Mouse (Mus musculus) layer of hippocampus, adult 11-12 months (tissue): ENCODE results near the gene Sema5b.

Experiments
- DNase-seq: peaks from one replicate; pipeline ENCODE4 v3.0.0; 2022; ENCODE audit warnings: low spot score

The Sema5b gene

DNA sequence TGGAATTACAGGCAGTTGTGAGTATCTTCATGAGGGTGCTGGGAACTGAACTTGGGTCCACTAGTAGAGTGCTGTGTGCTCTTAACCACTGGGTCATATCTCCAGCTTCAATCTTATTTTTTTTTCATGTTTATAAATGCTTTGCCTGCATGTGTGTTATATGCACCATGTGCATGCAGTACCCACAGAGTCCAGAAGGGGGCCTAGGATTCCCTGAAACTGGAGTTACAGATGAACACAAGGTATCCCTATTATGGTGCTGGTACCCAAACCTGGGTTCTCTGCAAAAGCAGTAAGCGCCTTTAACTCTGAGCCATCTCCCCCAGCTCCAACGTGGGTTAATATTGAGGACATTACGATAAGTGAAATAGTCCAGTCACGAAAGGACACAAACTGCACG, 52.5 kb downstream of the Sema5b start:
- no peak for DNase-seq

DNA sequence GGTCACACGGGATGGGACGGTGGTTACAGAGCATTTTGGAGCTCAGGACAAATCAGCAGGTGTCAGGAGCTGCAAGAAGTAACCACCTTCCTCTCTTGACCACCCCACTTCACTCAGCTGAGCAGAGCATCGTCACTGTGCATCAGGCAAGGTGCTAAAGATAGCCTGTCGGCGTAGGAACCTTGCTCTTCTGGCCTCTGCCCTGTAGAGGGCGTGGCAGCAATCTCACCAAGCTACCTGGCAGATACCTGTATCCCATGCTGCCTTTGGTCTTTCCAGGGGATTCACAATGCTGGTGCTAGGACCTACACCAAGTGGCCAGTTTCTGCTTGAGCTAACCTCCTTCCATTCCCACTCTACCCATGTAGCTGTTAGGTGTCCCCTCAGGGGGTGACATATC, 55.3 kb downstream of the Sema5b start:
- no peak for DNase-seq

DNA sequence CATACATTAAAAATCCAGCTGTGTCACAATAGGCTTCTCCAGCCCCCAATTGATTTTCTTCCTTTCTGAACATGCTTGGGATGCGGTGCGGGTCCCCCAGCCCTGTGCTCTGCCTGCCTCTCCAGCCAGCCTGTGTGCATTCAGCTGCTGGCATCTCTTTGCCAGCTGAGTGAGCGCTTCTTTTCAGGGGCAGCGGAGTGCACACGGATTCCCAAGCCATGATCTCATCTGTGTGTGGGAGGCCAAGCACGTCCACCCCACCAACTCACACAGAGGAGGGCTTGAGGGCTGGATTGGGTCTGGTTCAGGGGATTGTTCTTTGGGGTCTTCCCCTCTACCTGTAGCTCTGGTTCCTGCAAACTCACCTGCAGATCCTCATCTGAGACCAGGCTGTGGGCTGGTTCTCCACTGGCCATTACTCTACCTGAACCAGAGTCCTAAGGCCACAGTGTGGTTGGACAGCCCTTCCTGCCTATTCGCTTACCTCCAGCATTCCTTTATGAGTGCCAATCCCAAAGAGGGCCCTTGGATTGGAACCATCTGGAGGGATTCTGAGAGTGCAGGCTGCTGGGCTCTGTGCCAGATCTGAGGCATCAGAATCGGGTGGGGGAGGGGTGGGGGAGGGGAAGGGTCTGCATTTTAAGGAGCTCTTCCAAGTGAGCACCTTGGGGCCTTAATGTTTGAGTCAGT, 55.9 kb downstream of the Sema5b start:
- DNase-seq: no peak

DNA sequence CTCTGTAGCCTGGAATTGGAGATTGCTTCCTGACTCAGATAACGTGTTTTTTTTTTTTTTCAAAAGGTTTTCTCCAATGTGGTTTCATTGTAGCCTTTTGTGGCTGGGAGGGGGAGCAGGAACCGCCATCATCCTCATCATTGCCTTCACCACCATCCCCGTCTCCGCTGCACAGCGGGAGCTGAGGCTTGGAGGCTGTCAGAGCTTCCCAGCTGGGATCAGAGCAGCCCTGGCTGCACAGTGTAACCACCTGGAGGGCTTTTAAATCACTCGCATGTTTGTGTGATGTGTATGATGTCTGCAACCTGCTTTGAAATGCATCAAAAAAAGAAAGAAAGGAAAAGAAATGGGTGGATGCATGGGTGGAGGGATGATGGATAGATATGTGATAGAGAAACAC, 57.0 kb downstream of the Sema5b start:
- no peak for DNase-seq

DNA sequence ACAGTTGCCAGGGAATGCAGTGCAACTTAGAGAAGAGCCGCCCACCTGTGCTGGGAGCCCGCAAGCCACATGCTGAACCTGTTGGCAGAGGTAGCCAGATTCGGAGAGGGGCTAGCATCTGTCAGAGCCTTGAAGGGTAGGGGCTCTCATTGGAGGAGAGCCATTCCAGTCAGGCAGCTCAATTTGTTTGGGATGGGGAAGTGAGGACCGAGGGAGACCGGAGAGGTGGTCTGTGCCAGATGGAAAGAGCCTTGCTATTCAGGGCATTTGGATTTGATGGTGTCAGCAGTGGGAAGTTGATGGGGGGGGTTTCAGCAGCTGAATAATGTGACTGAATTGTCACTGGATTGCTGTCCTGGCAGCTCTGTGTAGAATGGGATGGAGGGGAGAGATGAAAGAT, 57.9 kb downstream of the Sema5b start:
- DNase-seq: no peak

DNA sequence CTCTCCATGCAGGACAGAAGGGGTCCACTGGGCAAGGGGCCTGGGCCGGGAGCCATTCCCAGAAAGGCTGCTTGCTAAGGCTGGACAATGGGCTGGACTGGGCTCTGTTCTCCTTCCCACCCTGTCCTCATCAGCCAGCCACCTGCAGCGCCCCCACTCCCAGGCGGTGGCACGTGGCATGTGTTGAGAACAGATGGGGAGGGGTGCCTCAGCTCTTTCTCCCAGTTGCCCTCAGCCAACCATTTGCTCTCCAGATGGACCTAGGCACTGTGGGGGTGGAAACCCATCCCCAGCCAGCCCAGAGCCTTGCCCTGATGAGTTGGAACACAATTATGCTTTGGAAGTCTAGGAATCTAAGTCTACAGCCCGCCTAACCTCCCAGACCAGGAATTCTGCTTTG, 59.3 kb downstream of the Sema5b start:
- DNase-seq: no peak

DNA sequence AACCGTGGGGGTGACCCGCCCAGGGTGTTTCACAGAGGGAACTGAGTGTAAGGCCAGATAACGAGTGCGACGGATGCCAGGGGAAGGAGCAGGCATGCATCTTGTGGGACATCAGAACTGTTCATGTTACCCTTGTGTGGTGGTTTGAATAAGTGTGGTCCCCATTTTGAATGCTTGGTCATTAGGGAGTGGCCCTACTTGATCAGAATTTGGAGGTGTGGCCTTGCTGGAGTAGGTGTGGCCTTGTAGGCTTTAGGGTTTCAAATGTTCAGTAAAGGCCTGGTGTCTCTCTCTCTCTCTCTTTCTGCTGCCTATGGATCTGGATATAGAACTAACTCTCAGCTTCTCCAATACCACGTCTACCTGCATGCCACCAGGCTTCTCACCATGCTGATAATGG, 60.5 kb downstream of the Sema5b start:
- no peak for DNase-seq

DNA sequence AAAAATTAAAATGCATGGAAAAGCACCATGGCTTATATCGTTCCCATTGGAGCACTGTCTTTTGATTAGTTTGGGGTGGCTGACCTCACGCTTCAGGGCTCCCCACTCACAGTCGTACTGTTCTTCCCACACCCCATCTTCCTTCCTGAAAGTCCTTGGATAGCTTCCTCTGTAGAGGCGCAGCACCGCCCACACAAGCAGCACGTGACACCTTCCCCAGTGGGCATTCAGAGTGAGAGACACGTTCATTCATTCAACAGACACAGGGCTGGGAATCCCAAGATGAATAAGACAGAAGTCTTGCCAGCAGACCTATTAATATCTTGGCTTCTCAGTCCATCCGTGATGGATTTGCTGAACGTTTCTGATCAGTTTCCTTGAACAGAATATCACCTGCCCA, 61.6 kb downstream of the Sema5b start:
- no peak for DNase-seq

DNA sequence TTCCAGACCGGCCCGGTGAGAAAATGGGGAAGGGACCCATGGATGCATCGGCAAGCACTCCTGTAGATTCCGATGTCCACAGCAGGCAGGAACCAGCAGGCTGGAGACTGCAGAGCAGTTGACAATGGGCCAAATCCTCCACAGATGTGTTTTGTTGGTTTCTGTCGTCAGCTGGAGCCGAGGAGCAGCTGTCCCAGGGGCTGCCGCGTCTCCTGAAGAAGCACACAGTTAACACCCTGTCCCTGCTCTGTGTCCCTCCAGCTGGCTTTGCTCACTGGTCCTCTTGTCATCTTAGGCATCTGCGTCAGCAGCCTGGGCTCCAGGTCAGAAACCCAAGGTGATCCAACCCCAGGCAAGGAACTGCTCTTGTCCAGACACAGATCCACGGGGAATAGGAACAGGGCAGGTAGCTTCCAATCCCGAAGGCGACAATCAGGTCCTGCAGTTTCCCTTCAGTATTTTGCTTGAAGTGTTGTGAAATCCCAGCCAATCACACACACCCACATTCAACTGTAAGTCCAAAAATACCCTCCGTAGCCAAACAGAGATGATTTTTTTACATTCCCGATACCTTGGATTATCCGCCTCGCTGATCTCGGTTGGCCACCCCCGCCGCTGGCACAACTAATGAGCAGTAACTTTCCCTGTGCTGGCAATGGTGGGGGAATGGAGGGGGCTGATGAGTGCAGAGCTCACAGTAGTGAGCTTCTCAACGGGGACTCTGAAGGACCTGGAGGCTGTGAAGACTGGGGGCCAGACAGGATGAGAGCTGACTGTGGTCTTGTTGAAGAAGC, 63.0 kb downstream of the Sema5b start:
- no peak for DNase-seq

DNA sequence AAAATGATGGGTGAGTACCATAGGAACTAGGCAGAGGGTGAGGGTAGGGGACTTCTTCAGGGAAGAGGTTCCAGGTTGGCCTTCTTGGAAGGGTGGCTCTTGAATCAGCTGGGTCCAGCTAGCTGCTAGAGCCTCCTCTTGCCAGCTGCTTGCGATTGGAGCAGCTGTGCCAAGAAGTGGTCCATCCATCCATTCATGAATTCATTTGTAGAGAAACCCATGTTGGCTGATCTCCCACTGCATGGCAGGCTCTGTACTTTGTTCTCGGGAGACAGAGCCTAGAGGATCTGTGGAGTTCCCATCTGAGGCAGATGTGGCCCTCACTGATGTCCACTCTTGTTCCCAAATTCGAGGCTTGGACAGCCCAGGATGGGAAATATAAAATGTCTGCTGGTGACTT, 66.3 kb downstream of the Sema5b start:
- no peak for DNase-seq

DNA sequence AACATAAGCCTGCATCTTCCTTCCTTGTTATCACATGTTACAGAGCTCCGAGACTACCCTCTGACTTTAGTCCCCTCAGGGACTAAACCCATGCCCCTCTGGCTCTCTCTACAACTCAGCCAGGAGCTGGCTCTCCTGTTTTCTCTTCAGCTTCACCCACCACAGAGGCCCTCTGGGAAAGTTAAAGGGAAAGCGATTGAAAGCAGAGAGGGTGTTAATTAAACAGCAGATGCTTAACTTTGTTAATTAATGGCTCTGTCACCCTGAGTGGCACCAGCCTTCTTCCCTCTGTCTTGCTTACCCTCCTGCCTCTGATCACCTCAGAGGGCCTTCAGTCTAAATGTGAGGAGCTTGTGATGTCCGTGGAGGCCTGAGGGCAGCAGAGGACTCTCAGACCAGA, 67.3 kb downstream of the Sema5b start:
- no peak for DNase-seq

DNA sequence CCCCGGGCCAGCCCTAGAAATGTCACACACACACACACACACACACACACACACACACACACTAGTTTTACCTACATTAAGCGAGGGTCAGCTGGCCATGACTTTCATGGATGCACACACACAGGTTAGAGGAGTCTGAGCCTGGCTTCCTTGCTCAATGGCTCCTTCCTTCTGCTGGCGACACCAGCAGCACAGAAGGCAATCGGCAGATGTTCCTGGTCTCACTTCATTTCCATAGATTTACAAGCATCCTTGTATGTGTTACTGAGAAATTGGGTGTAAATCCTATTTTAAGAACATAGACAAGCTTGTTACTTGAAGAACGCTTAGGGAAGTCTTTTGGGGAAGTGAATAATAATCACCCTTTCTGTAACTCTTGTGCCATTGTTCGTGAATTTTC, 68.6 kb downstream of the Sema5b start:
- DNase-seq: no peak

DNA sequence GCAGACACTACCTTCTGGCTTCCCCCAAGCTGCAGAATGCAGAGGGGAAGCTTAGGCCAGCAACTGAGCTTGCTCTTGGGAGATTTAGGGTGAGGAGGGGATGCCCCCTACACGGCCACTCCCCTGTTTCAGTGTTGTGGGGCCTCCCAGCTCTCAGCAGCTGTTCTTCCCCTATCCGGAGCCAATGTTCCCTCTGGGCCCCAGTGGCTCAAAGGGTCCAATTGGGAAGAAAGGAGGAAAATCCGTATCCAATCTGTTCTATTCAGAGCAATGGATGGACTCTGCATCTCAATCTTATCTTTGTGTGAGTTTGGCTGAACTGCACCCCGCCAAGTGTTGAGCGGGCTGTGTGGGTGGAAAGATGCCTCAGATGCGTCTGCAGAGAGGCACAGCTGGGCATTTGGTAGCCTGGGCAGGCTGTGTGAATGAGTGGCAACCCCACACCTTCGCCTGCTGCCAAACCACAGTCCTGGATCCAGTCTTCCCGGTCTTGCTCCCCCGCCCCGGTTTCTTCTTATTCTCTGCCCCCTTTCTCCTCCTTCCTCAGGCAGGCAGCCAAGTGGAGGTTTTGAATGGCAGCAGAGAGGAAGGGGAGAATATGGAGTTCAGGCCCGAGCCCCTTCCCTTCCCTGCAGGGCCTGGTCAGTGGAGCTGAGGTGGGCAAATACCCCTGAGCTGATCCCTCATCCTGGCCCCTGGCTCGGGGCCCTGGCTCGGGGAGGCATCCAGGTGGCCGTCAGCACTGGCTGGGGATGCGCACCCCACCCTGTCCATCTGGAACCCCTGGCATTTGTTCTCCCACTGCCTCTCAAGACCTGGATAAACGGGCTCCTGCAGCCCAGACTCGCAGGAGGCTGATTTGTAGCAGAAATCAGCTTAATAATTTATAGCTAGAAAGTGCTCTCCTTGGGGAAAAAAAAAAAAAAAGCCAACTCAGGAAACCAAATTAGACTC, 73.2 kb downstream of the Sema5b start:
- DNase-seq: no peak

DNA sequence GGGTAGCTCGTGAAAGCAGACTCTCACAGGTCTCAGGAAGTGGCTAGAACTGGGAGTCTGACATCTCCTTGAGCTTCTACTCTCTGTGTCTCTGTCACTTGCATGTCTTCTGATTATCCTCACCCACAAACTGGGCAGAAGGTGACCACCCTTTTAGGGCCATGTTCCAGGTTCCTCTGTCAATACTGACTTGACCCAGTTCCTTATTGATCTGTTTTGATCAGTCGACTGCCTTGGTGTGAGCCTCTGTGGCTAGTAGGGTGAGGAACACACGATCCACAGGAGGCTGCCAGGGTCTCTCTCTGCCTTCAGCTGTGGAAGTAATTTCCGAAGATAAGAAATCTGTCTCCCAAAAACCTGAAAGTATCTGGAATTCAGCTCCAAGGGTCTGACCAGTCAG, 76.8 kb downstream of the Sema5b start:
- DNase-seq: no peak

DNA sequence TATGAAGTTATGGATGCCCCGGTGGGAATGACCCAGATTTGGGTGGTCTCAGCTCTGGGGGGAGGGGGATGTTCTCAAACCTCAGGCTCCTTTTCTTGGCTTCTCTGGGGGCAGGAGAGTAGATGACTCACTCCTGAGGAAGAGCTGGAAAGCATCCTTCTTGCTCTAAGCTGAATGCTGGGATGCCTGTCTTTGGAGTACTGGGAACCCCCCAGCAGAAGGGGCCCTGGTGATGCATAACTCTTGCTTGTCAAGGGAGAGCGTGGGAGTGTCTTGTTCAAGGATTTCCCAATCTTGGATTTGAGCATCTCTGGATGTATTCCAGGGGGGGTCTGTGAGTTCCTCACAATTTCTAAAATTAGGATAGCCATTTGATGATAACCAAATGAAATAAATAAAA, 82.1 kb downstream of the Sema5b start:
- no peak for DNase-seq

DNA sequence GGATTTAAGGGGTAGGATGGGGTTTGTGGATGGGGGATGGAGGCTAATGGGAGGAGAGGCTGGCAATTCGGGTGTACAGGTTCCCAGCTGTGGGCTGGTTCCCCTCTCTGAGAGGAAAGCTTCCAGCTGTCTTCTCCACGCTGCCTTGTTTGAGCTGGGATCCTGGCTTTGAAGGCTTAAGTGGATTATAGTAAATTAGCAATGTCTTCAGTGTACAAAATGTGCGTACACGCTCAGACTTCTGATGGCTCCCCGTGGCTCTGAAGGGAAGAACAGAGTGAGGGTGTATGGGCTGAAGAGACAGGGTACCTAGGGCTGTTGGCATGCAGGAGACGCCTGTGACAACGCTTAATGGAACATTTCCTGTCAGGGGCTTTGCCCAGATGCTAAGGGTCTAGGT, 83.0 kb downstream of the Sema5b start:
- no peak for DNase-seq

DNA sequence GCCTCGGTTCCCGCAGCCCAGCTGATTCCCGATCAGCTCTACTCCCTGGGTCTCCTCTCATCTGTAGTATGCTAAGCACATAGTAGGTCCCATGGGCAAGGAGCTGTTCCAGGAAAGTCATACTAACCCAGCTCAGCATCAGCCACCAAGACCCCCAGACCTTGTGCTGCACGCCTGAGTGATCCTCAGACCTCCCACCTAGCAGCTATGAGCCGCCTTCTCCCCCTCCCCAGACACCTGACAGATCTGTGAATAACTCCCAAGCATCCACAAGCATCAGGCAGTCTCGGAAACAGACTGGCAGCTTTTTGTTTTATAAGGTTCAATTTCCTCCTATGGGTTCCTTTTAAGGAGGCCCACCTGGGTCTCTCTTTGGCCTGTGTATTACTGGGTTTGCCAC, 83.9 kb downstream of the Sema5b start:
- no peak for DNase-seq

DNA sequence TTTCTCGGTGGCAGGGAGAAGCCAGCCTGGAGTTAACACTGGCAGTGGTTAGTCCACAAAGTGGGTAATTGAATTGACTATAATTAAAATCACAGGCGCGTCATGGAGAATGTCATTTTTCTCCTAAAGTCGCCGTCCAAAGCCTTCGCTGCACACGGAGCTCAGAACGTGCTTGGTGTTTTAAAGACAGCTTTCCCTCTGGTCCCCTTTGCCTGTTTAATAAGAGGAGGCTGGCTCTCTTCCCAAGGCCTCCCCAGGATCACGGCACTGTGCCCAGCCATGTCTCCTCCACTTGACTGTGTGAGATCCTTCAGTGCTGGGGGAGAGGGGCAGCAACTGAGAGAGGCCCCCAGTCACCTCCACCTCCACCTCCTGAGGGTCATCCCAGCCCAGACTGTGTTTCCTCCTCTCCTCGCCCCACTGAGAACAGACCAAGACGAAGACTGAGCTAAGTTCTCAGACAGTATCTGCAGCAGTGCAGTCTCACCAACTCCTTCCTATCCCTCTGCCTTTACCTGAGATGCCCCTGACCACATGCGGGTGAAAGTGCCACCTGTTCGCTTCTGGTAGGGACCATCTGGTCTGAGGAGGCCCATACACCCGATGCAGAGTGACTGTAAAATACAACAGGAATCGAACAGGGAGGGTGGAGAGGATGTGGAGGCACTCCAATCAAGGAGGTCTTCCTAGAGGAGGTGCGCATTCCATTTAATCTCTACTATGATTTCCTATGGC, 84.5 kb downstream of the Sema5b start:
- DNase-seq: no peak

DNA sequence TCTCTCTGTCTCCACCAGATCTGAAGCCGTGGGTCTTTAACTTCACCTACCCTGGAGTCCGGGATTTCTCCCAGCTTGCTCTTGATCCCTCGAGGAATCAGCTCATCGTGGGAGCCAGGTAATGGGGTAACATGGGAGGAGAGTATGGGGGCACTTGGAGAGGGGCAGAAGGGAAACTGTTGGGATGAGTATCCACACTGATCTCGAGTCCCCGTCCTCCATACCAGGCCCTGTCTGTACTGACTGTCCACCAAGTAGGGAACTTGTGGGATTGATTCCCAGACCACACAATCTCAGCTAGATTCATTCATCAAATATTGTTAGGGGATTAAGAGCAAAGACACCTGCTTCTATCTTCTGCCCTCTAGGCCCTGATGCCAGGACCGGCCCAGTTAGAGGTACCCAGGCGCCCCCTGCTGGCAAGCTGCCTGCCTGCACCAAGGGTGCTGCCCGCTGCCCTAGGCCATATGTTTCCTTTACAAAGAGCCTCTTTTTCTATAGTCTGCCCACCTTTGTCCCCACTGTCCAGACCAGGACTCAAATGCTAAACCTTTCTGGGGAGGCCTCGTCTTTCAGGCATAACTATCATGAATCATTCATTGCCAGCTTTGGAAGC, 87.2 kb downstream of the Sema5b start:
- peak; percentile 82 for DNase-seq

DNA sequence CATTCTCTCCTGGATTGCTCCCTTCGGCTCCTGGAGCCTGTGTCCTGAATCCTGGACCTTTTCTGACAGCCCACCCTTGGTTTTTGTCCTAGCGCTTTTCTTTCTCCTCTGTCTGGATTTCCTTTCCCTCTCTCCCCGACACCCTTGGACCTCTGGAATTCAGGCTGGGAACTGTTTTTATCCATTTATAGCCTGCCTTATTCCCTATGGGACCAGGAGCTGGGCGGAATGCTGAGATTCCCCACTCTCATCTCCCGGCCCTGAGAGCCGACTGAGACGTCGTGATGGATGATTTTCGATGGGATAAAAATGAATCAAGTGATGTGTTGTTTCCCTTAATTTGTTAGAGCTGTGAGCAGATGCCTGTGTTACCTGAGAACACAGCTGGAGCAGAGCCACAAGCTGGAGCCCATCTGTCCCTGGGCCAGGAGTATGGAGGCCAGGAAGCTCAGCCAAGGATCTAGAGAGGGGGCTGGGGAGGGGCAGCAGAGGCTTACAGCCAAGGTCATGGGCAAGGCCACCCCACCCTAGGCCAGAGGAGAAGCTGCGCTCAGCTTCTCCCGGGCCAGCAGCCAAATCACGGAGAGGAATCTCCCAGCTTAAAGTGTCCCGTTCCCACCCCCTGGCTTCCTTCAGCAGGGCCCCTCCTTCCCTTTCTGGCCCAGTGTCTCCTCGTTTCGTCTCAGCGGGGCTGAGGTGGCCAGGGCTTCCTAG, 89.7 kb downstream of the Sema5b start:
- no peak for DNase-seq

DNA sequence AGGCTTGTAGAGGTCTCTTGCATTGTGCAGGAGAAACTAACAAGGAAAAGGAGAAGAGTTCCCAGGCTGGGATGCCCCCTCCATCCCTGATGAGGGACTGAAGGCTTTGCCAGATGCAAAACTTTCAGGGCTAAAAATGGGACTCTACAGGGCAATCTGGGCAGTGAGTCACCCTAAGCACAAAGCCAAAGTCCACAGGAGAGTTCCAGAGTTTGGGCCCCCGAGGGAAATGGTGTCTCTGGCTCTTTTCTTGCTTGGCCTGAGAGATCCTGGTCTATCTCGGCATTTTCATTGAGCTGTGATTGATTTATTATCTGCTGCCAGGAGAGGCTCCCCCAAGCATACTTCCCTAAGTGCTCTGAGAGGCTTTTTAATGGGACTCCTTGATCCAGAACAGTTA, 92.1 kb downstream of the Sema5b start:
- DNase-seq: no peak
